Mouse (Mus musculus) forebrain, embryonic 11.5 days (tissue): ENCODE results near the gene E4f1. TPM values are rescaled to one million over a fixed set of nuclear protein-coding genes. Genes with fewer than 3 reads are reported as not detected.

Experiments
- ATAC-seq: fragments of 200-750 bp; cut with Nextera tagmentation; replicated peaks from 2 replicates; pipeline ENCODE4 v1.8.0; 2017; ENCODE audit warnings: moderate TSS enrichment; ENCODE audit not compliant: low FRiP score
- DNase-seq: peaks from one replicate; pipeline ENCODE4 v3.0.0-alpha.2; 2017; ENCODE audit warnings: low spot score
- H3K27ac ChIP-seq: fragments of 300-500 bp; sonication (generic); 2 replicates; pipeline ENCODE4 v1.5.1; 2014; ENCODE audit warnings: low read depth, low read length
- H3K27me3 ChIP-seq: fragments of 300-500 bp; sonication (generic); 2 replicates; pipeline ENCODE4 v1.6.1; 2014; ENCODE audit warnings: mild to moderate bottlenecking, low read length, mixed read lengths; ENCODE audit not compliant: control insufficient read depth, insufficient read depth
- H3K36me3 ChIP-seq: fragments of 300-500 bp; sonication (generic); 2 replicates; pipeline ENCODE4 v1.6.1; 2014; ENCODE audit warnings: mild to moderate bottlenecking, low read length, moderate library complexity, mixed read lengths; ENCODE audit not compliant: control insufficient read depth, insufficient read depth
- H3K4me1 ChIP-seq: fragments of 300-500 bp; sonication (generic); replicated peaks from 2 replicates; pipeline ENCODE4 v1.6.1; 2014; ENCODE audit warnings: low read length, mixed read lengths; ENCODE audit not compliant: control insufficient read depth, insufficient read depth
- H3K4me2 ChIP-seq: fragments of 300-500 bp; sonication (generic); 2 replicates; pipeline ENCODE4 v1.6.1; 2014; ENCODE audit warnings: low read depth, mild to moderate bottlenecking, low read length, moderate library complexity, mixed read lengths; ENCODE audit not compliant: severe bottlenecking
- H3K4me3 ChIP-seq: fragments of 300-500 bp; sonication (generic); 2 replicates; pipeline ENCODE4 v1.5.1; 2014; ENCODE audit warnings: low read depth, low read length
- H3K9ac ChIP-seq: fragments of 300-500 bp; sonication (generic); 2 replicates; pipeline ENCODE4 v1.6.1; 2014; ENCODE audit warnings: low read length
- H3K9me3 ChIP-seq: fragments of 300-500 bp; sonication (generic); 2 replicates; pipeline ENCODE4 v1.6.1; 2016; ENCODE audit warnings: low read length, mixed read lengths; ENCODE audit not compliant: control insufficient read depth
- WGBS: fragments of 180-500 bp; shearing (Covaris S2); extraction: QIAGEN DNeasy Blood & Tissue Kit; methylation state at CpG from one replicate; pipeline ENCODE4 v1.1.7; 2014; 5-methylcytosine and 5-hydroxymethylcytosine counted together
- polyA plus RNA-seq: library from polyadenylated mRNA; unstranded; fragments of >200 nt; fragmentation: Nextera tagmentation; extraction: Ambion mirVana; gene quantifications from 2 replicates; pipeline ENCODE4 v1.2.1, GENCODE M21; 2014

E4f1 gene
- polyA plus RNA-seq, result 28.8 and 31.4 TPM in 2 replicates

GRCm38 (mm10) chr17:24469910-24470602 lies at the start of gene E4f1, which contains the start of gene Pgp:
Gene E4f1, minus strand, starts transcription at chr17:24470313.
Gene Pgp, plus strand, starts transcription at chr17:24470392.
- H3K4me3 ChIP-seq, result peak within 1 kb of the TSS; percentile 90
- H3K9me3 ChIP-seq, result no peaks in the 10 kb centered on the region
- no peaks in the 10 kb centered on the region for H3K27me3 ChIP-seq
- peak; percentile 99 for DNase-seq
- peaks cover 9% of the 10 kb centered on the region; the same call in 1 of the 2 replicates for H3K4me1 ChIP-seq
- ATAC-seq, result peak; percentile 97
- H3K4me2 ChIP-seq, result peak within 1 kb of the TSS; percentile 98
- H3K36me3 ChIP-seq, result no peaks in the 10 kb centered on the region
- under 1% methylated on average over 60 of the region's 75 CpGs for WGBS
- H3K9ac ChIP-seq, result peak within 1 kb of the TSS; percentile 85
- H3K27ac ChIP-seq, result peak within 1 kb of the TSS; percentile 78

GRCm38 (mm10) chr17:24514270-24515257 lies 44.5 kb upstream of the E4f1 start:
- DNase-seq (no peak), ATAC-seq (no peak)
- Histone ChIP-seq H3K9ac (no peak overlapping the region), H3K27ac (no peak overlapping the region), H3K4me3 (no peak overlapping the region), H3K4me1 (no peaks in the 10 kb centered on the region), H3K36me3 (peaks cover 21% of the 10 kb centered on the region), H3K4me2 (no peak overlapping the region), H3K9me3 (no peaks in the 10 kb centered on the region), H3K27me3 (no peaks in the 10 kb centered on the region)
- WGBS, result 91% methylated on average over 24 of the region's 24 CpGs

- H3K36me3 ChIP-seq, result peaks cover 21% of the 10 kb centered on the region
- H3K27ac ChIP-seq, result no peak overlapping the region
- H3K9ac ChIP-seq, result no peak overlapping the region
- 57% methylated on average over 5 of the region's 5 CpGs for WGBS
- no peak overlapping the region for H3K4me2 ChIP-seq
- no peaks in the 10 kb centered on the region for H3K4me1 ChIP-seq
- no peaks in the 10 kb centered on the region for H3K27me3 ChIP-seq
- ATAC-seq (0 out of 2 replicates have a peak, but pooled peaks have one; percentile 33), DNase-seq (peak; percentile 70)
- H3K9me3 ChIP-seq, result no peaks in the 10 kb centered on the region
- H3K4me3 ChIP-seq, result no peak overlapping the region
Observed at GRCm38 (mm10) chr17:24513609-24514008, 43.5 kb upstream of the E4f1 start.

- DNase-seq, result no peak
- H3K4me3 ChIP-seq, result no peak overlapping the region
- no peak overlapping the region for H3K27ac ChIP-seq
- no peak overlapping the region for H3K9ac ChIP-seq
- WGBS, result 85% methylated on average over 12 of the region's 12 CpGs
- H3K4me2 ChIP-seq, result no peak overlapping the region
- H3K9me3 ChIP-seq, result no peaks in the 10 kb centered on the region
- H3K4me1 ChIP-seq, result no peaks in the 10 kb centered on the region
- H3K36me3 ChIP-seq, result peaks cover 18% of the 10 kb centered on the region
- no peaks in the 10 kb centered on the region for H3K27me3 ChIP-seq
- ATAC-seq, result no peak
Observed at GRCm38 (mm10) chr17:24507806-24508460, 37.8 kb upstream of the E4f1 start.

GRCm38 (mm10) chr17:24507129-24507664 lies 37.1 kb upstream of the E4f1 start:
- no peaks in the 10 kb centered on the region for H3K27me3 ChIP-seq
- no peak overlapping the region for H3K4me3 ChIP-seq
- ATAC-seq, result no peak
- no peak overlapping the region for H3K4me2 ChIP-seq
- no peak for DNase-seq
- H3K27ac ChIP-seq, result no peak overlapping the region
- H3K36me3 ChIP-seq, result peaks cover 17% of the 10 kb centered on the region
- H3K9me3 ChIP-seq, result no peaks in the 10 kb centered on the region
- no peak overlapping the region for H3K9ac ChIP-seq
- WGBS, result 48% methylated on average over 19 of the region's 19 CpGs
- no peaks in the 10 kb centered on the region for H3K4me1 ChIP-seq

- Histone ChIP-seq H3K9me3 (no peaks in the 10 kb centered on the region), H3K9ac (no peak overlapping the region), H3K4me1 (no peaks in the 10 kb centered on the region), H3K27ac (no peak overlapping the region), H3K36me3 (peaks cover 12% of the 10 kb centered on the region), H3K4me2 (no peak overlapping the region), H3K27me3 (no peaks in the 10 kb centered on the region), H3K4me3 (no peak overlapping the region)
- 29% methylated on average over 36 of the region's 36 CpGs for WGBS
- no peak for ATAC-seq
- DNase-seq, result no peak
Observed at GRCm38 (mm10) chr17:24506332-24507070, 36.4 kb upstream of the E4f1 start.

- Histone ChIP-seq H3K9me3 (no peaks in the 10 kb centered on the region), H3K36me3 (peaks cover 7% of the 10 kb centered on the region), H3K4me3 (no peak overlapping the region), H3K4me1 (no peaks in the 10 kb centered on the region), H3K9ac (no peak overlapping the region), H3K27ac (no peak overlapping the region), H3K27me3 (no peaks in the 10 kb centered on the region), H3K4me2 (no peak overlapping the region)
- DNase-seq (no peak), ATAC-seq (no peak)
- 91% methylated on average over 30 of the region's 30 CpGs for WGBS
Observed at GRCm38 (mm10) chr17:24505286-24505955, 35.3 kb upstream of the E4f1 start.
